Mouse (Mus musculus) cerebellum, adult 11-12 months (tissue): Measurements from ENCODE around the gene Defb29.

Experiments used
- DNase-seq: peaks from one replicate; pipeline ENCODE4 v3.0.0; 2022

Defb29 gene

GRCm38 (mm10) chr2:152539944-152540710 is at the start of gene Defb29:
Gene Defb29 (minus strand): TSS chr2:152540098.
- no peak for DNase-seq

GRCm38 (mm10) chr2:152589021-152589420 is 49.1 kb upstream of the Defb29 start:
- DNase-seq = no peak

GRCm38 (mm10) chr2:152588450-152588849 is 48.6 kb upstream of the Defb29 start:
- no peak for DNase-seq

- no peak for DNase-seq
Measured at GRCm38 (mm10) chr2:152586926-152587560, 47.1 kb upstream of the Defb29 start.

GRCm38 (mm10) chr2:152580612-152581011 is 40.7 kb upstream of the Defb29 start:
- DNase-seq = no peak

GRCm38 (mm10) chr2:152580107-152580506 is 40.2 kb upstream of the Defb29 start, which contains the start of gene Defb19:
Gene Defb19 (minus strand): TSS chr2:152580312.
- DNase-seq = no peak

- DNase-seq = no peak
Measured at GRCm38 (mm10) chr2:152573484-152573883, 33.6 kb upstream of the Defb29 start.

GRCm38 (mm10) chr2:152572114-152572794 is 32.4 kb upstream of the Defb29 start, which contains the start of gene Defb21:
Gene Defb21 (plus strand): TSS chr2:152572744.
- DNase-seq = no peak

- no peak for DNase-seq
Measured at GRCm38 (mm10) chr2:152570313-152570712, 30.4 kb upstream of the Defb29 start.

- no peak for DNase-seq
Measured at GRCm38 (mm10) chr2:152569881-152570280, 30.0 kb upstream of the Defb29 start.

- no peak for DNase-seq
Measured at GRCm38 (mm10) chr2:152569038-152569437, 29.1 kb upstream of the Defb29 start, which contains the start of gene Gm17416. Gene Gm17416 (plus strand): TSS chr2:152569338.

GRCm38 (mm10) chr2:152556655-152557054 is 16.8 kb upstream of the Defb29 start:
- no peak for DNase-seq

GRCm38 (mm10) chr2:152553774-152554423 is 14.0 kb upstream of the Defb29 start:
- peak; percentile 2 for DNase-seq

GRCm38 (mm10) chr2:152548124-152548523 is 8.2 kb upstream of the Defb29 start:
- DNase-seq = no peak

GRCm38 (mm10) chr2:152544691-152545090 is 4.8 kb upstream of the Defb29 start:
- DNase-seq = peak; percentile 5

GRCm38 (mm10) chr2:152543478-152543877 is 3.6 kb upstream of the Defb29 start:
- no peak for DNase-seq

- DNase-seq = no peak
Measured at GRCm38 (mm10) chr2:152542897-152543296, 3.0 kb upstream of the Defb29 start.

GRCm38 (mm10) chr2:152541979-152542378 is 2.1 kb upstream of the Defb29 start:
- no peak for DNase-seq

- DNase-seq = no peak
Measured at GRCm38 (mm10) chr2:152517981-152518380, 21.9 kb downstream of the Defb29 start, which contains the start of gene Defb28. Gene Defb28 (plus strand): TSS chr2:152518255.

GRCm38 (mm10) chr2:152516084-152516483 is 23.8 kb downstream of the Defb29 start:
- DNase-seq = no peak

GRCm38 (mm10) chr2:152511592-152511991 is 28.3 kb downstream of the Defb29 start, which contains the start of gene Defb26:
Gene Defb26 (minus strand): TSS chr2:152511692.
- DNase-seq = no peak

GRCm38 (mm10) chr2:152503950-152504349 is 35.9 kb downstream of the Defb29 start:
- no peak for DNase-seq

- no peak for DNase-seq
Measured at GRCm38 (mm10) chr2:152500863-152501229, 39.1 kb downstream of the Defb29 start.
